Mouse (Mus musculus): ENCODE results near the gene Vmn2r4.
"Not testable (repeated sequence)": the region's sequence is repeated elsewhere in the genome, so short reads cannot be mapped to it uniquely, and the experiment has no call there.

Gene Vmn2r4

DNA sequence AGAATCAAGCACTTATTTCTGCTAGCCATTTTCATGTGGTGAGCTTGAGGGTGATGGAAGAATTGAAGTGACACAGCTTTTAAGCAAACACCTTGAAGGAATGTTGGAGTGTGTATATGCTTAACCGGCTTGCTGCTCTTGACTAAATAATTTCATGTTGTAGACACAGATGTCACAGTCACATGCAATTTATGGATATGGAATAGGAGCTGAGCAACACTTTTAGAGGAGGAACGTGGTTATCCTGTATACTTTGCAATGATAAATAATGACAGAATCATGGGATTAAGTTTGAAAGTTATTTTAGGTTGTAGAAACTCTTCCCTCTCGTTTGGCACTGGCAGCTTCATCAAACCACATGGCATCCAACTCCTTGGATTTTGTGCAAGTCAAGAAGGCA lies at the start of gene Vmn2r4:
TSS of gene Vmn2r4 (minus strand) at position 101 of the 400 bp plus-strand sequence.
- DNase-seq (ENCODE audit: low read depth, low spot score), result not testable (repeated sequence)

DNA sequence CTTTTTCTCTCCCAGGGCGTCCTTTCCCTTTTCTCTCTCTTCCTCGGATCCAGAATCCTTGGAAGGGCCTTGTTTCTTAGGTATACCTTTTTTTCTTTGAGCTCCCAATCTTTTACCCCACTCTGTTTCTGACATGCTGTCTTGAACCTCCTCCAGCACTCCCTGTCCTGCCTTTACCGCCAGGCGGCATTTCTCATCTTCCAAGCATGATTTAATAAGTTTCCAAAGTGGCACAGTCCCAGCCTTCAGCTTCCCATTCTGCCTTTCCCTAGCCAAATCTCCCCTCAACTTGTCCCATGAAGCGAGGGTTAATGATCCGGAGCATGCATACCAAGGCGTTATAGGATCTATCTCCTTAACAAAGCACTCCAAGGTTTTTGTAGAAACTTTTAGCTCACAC lies 19.1 kb upstream of the Vmn2r4 start:
- not testable (repeated sequence) for DNase-seq (ENCODE audit: low read depth, low spot score)

DNA sequence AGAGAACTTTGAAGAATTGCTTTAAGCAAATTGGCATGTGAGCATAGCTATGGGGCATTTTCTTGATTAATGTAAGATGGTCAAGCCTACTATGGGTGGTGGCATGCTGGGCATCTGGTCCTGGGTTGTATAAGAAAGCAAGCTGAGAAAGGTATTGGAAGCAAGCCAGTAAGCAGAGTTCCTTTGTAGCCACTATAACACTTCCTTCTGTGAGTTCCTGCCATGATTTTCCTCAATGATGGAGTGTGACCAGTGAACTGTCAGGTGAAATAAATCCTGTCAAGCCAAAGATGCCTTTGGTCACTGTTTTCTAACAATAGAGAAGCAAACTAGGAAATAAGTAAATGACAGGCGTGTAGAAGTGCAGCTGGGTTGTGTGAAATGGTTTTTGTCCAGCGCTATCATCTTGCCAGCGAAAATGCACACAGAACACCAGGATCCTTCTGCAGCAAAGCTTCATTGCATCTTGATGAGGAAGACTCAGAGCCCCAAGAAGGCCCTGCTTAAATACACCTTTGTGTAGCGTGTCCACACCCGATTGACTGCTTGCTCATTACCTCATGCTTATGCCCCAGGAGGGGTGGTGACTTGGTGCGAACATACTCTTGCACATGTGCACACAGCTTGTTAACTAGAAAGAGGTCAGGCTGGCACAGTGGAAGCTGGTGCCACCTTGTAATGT lies 13.1 kb upstream of the Vmn2r4 start:
- not testable (repeated sequence) for DNase-seq (ENCODE audit: low read depth, low spot score)

DNA sequence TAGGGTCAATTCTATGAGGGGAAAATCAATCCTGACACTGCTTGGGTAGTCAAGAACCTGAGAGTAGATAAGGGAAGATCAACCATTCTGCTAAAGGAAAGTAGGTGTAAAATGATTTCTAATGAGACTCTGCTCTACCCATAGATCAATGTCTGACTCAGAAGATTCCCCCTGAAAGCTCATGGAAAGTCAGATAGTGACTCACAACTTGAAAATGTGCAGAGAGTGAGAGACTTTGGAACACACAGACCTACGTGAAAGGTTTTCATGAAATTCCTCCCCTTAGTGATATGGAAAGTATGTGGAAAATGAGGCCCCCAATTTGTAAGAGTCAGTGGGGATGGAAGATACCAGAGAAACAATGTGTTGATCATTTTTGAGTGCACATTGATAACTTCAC lies 7.0 kb upstream of the Vmn2r4 start:
- DNase-seq (ENCODE audit: low read depth, low spot score), result not testable (repeated sequence)

DNA sequence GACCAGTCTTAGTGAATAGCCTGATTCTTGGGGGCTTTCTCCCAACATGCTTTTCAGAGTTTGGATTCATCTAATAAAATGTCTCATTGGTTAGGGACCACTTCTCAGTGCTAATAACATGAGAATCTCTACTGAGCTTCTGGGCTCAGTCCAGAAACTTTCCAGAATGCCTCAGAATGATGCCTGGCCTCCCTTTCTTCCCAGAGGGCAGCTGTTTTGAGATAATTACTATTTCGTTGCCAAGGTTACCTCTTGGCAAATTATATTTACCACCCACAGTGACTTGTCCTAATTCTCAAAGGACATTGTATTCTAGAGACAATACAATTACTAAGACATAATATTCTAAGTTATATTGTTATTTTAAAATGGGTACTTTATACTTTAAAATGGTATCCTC lies 2.3 kb upstream of the Vmn2r4 start:
- DNase-seq (ENCODE audit: low read depth, low spot score), result not testable (repeated sequence)

DNA sequence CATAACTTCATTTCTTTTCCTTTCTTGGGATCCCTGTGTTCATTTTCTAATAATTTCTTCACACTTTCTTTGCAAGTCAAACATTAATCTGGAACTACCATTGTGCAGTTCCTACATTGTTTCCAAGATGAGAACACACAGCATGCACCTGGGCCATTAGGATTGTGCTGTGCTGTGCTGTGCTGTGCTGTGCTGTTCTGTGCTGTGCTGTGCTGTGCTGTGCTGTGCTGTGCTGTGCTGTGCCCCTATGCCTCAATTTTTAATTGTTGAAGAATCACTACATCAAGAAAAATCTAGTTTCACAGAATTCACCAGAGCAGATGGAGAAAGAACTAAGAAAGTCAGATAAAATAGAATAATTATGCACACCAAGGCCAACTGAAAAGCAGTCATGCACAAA lies 915 bp downstream of the Vmn2r4 start:
- DNase-seq (ENCODE audit: low read depth, low spot score), result not testable (repeated sequence)

DNA sequence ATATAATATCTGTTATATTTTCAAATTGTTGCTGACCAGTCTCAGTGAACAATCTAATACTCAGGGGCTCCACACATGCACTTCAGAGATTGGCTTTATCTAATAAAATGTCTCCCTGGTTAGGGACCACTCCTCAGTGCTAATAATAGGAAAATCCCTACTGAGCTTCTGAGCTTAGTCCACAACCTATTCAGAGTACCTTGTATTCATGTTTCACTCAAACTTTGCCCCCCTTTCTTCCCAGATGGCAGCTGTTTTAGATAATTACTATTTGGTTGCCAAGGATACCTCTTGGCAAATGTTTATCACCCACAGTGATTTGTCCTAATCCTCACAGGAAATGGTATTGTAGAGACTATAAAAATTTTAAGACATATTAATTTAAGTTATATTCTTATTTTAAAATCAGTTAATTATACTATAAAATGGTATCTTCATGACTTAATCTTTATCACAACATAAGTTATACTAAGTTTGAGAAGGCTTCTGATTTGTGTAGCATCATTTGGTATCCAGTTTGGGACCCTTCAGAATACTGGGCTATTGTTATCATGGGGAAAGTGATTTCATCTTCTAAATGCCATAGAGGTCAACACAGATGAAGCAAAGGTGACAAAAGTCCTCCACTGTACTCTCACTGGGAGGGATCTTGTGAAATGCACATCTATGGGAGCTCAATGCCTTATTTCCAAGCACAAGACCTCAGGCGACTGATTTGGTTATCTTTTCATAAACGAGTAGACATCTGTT lies 55.7 kb downstream of the Vmn2r4 start:
- no peak for DNase-seq (ENCODE audit: low read depth, low spot score)

All from skeletal muscle tissue, adult 2 months (tissue).